Mouse (Mus musculus) kidney, adult 8-10 months (tissue): ENCODE results near the gene Ccnb1.
A peak's percentile ranks its signal among the peaks of the same experiment; 100 is the strongest.
"Not testable (repeated sequence)": the region's sequence is repeated elsewhere in the genome, so short reads cannot be mapped to it uniquely, and the experiment has no call there.

Experiments used
- DNase-seq, 2 experiments: peaks; one replicate each; pipeline ENCODE4 v3.0.0; 2022

Gene Ccnb1

DNA sequence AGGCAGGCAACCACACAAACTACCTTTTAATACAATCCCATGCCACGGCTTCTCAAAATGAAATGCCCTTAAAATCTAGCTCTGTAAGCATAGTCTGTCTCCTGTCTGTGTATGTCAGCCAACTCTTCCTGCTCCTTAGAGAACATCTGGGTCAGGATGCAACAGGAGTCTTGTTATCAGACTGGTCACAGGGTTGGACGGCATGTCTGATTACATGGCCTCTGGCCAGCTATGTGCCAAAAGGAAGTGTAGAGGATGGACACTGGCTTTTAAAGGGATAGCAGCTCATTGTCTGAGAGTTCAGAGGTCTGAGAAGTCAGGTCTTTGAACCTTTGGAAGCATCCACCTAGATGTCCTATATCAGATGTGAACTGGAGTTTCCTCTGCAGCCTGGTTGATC lies 31.0 kb downstream of the Ccnb1 start:
- no peak for DNase-seq

- DNase-seq, result no peak
These were observed 32.2 kb downstream of the Ccnb1 start for GRCm38 (mm10) chr13:100754186-100754585.

DNA sequence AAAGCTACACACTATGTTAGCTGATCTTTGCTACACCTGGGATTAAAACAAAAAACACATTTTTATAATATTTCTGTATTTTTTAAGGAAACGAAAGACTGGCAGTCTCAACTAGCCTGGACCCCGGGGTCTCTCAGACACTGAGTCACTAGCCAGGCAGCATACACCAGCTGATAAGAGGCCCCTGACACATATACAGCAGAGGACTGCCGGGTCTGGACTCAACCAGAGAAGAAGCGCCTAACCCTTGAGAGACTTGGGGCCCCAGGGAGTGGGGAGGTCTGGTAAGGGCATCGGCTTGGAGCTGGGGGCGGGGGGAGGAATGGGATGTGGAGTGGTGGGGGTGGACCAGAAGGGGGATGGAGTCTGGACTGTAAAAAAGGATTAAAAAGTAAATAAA lies 33.4 kb downstream of the Ccnb1 start:
- DNase-seq, result no peak

DNA sequence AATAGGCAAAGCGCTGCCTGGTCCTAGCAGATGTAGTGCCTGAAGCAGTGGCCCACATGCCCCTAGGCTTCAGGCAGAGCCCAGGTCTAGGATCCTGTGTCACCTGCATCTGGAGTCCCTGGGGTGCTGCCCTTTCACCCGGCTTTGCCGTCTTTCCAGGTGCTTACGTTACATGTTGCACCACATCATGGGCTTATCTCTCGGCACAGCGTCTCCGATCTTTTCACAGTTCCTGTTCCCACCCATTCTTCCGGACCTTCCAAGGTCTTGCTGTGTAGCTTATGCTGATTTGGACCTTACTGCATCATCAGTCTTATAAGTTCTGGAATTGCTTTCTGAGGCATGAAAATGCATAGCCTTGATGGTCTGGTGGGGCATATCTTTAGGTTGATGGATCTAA lies 33.8 kb downstream of the Ccnb1 start:
- DNase-seq, result no peak

- no peak for DNase-seq
These were observed 35.0 kb downstream of the Ccnb1 start for GRCm38 (mm10) chr13:100751402-100751801.

- DNase-seq, result no peak
These were observed 35.6 kb downstream of the Ccnb1 start for GRCm38 (mm10) chr13:100750799-100751198.

DNA sequence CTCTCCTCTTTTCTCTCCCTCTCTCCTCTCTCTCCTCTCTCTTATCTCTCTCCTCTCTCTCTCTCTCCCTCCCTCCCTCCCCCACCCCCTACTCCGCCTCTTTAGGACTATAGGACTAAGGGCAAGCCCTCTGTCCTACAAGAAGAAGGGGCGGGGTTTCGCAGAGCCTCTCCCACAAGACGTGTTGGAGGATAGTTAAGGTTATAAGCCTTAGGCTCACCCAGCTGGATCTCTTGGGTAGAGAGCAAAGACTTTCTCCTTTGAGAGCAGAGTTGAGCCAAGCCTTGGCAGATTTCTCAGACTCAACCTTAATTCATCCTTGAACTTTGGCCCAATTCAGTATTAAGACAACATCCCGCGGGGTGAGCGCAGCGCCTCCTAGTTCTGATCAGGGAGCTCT lies 37.7 kb downstream of the Ccnb1 start:
- DNase-seq, result no peak

DNA sequence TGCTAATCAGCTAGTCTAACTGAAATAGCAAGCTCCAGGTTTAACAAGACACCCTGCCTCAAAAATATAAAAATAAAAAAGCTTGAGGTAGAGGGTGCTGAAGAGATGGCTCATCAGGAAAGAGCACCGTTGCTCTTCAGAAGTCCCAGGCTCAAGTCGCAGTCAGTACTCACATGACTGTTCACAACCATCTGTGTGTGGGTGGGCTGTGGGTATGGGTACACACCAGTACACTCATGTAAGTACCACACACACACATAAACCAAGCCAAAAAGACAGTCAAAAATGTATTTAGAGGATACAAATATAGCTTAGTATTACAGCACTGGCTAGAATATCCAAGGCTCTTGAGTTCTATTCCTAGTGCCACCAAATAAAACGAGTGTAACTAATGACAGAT lies 40.3 kb downstream of the Ccnb1 start:
- no peak for DNase-seq

- DNase-seq, result peak; percentile 96 to 97
These were observed 42.2 kb downstream of the Ccnb1 start, which contains the start of gene Mrps36 for GRCm38 (mm10) chr13:100744036-100744744. Gene Mrps36 (minus strand): TSS chr13:100744659.

- DNase-seq, result peak; percentile 33 to 59
These were observed 42.9 kb downstream of the Ccnb1 start for GRCm38 (mm10) chr13:100743346-100744035.

DNA sequence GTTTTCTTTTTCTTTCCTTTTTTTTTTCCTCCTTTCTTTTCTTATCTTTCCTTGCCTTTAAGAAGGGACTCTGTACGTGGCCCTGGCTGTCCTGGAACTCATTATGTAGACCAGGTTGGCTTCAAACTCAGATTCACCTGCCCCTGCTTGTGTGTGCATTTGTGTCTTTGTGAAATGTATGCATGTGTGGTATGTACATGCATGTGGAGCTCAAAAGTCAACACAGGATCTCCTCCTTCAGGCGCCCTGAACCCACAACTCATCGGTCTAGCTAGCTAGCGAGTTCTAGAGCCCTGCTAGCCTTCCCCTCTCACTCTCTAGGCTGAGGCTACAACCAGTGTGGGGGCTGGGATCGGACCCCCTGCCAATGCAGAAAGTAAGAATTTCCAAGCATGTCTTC lies 43.5 kb downstream of the Ccnb1 start:
- peak in 1 of 2 experiments; percentile 10 for DNase-seq

GRCm38 (mm10) chr13:100732756-100733155 lies 53.6 kb downstream of the Ccnb1 start:
- no peak for DNase-seq

DNA sequence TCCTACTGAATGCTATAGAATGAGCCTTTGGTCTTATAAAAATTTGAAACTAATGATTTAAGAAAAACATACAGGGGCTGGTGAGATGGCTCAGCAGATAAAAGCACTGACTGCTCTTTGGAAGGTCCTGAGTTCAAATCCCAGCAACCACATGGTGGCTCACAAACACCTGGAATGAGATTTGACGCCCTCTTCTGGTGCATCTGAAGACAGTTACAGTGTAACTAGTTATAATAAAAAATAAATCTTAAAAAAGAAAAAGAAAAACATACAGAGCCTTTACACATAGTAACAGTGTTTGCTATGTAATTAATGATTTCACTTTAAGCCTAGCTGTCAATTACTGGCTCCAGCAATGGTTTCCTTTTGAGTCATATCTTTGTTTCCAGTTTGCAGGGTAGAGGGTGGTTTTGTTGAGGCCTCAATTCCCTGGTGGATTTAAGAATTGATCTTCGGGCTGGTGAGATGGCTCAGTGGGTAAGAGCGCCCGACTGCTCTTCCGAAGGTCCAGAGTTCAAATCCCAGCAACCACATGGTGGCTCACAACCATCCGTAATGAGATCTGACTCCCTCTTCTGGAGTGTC lies 54.8 kb downstream of the Ccnb1 start:
- DNase-seq, result not testable (repeated sequence)

DNA sequence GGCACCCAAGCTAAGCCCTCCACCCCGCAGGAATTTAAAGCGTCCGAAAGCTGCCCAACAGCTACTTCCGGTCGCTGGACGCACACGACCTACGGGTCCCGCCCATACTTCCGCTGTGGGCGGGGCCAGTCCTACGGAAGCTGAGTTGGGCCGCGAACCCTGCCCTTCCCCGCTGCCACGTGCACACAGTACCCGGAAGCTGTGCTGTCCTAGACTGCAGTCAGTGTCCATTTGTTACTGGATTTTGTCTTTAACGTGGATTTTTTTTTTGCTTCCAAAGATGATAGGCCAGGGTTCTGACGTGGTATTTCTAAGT lies 55.6 kb downstream of the Ccnb1 start, which contains the start of gene Cdk7:
TSS of gene Cdk7 (minus strand) at position 79 of the 316 bp plus-strand sequence.
- peak; percentile 93 to 94 for DNase-seq

- peak in 1 of 2 experiments; percentile 9 for DNase-seq
These were observed 56.1 kb downstream of the Ccnb1 start for GRCm38 (mm10) chr13:100730153-100730860.
